Mouse (Mus musculus) cerebellum, adult 2 months (tissue): Measurements from ENCODE around the gene Mrps5. TPM values are rescaled to one million over a fixed set of nuclear protein-coding genes. Genes with fewer than 3 reads are reported as not detected.

Experiments used
- DNase-seq, 2 experiments: peaks; one replicate each; pipeline ENCODE4 v3.0.0; 2021
- H3K27ac ChIP-seq: fragments of 200-500 bp; 2 replicates; pipeline ENCODE4 v1.5.1; 2012; ENCODE audit warnings: low read length, control low read depth, inconsistent platforms; ENCODE audit not compliant: insufficient read depth
- H3K27me3 ChIP-seq: fragments of 200-500 bp; 2 replicates; pipeline ENCODE4 v1.6.1; 2012; ENCODE audit warnings: inconsistent platforms, mild to moderate bottlenecking, low read length, moderate library complexity; ENCODE audit not compliant: control insufficient read depth, insufficient read depth
- H3K4me1 ChIP-seq: fragments of 200-500 bp; 2 replicates; pipeline ENCODE4 v1.6.1; 2011; ENCODE audit warnings: low read length; ENCODE audit not compliant: control insufficient read depth, insufficient read depth
- H3K4me3 ChIP-seq: fragments of 200-500 bp; replicated peaks from 2 replicates; pipeline ENCODE3; 2011; ENCODE audit warnings: mild to moderate bottlenecking, low read depth, low read length, control low read depth; ENCODE audit not compliant: insufficient read depth
- CTCF ChIP-seq: fragments of 200-500 bp; IDR thresholded peaks from 2 replicates; pipeline ENCODE4 v1.5.1; 2011; ENCODE audit warnings: low read depth, mild to moderate bottlenecking, control low read depth, low read length, moderate library complexity, borderline replicate concordance; ENCODE audit not compliant: insufficient read depth
- POLR2A ChIP-seq: fragments of 200-500 bp; IDR thresholded peaks from 2 replicates; pipeline ENCODE4 v1.6.1; 2011; ENCODE audit warnings: low read length, control low read depth, borderline replicate concordance; ENCODE audit not compliant: insufficient read depth
- WGBS: fragments of 180-500 bp; shearing (Covaris S2); methylation state at CpG from one replicate; pipeline ENCODE4 v1.1.7; 2018; 5-methylcytosine and 5-hydroxymethylcytosine counted together
- polyA plus RNA-seq: library from polyadenylated mRNA; depleted of rRNA; stranded (reverse); fragments of >200 nt; gene quantifications from 2 replicates; pipeline ENCODE4 v1.2.3, GENCODE M21; 2012

Gene Mrps5
- polyA plus RNA-seq, 1 experiment: 97.3 TPM

GRCm38 (mm10) chr2:127550446-127550845 lies 36.6 kb upstream of the Mrps5 start:
- H3K27ac ChIP-seq: 0 out of 2 replicates have a peak overlapping the region, but pooled peaks have one; percentile 12
- 26% methylated on average over 1 of the region's 1 CpGs for WGBS
- peak; percentile 42 to 67 for DNase-seq
- H3K4me1 ChIP-seq: peaks cover 13% of the 10 kb centered on the region; the same call in 1 of the 2 replicates
- H3K27me3 ChIP-seq: no peaks in the 10 kb centered on the region
- H3K4me3 ChIP-seq: no peak overlapping the region
- TF ChIP-seq POLR2A: no peak
- no peak for TF ChIP-seq CTCF

- TF ChIP-seq POLR2A: no peak
- peak; percentile 87 for TF ChIP-seq CTCF
- no peak overlapping the region for H3K4me3 ChIP-seq
- peaks cover 13% of the 10 kb centered on the region; the same call in 1 of the 2 replicates for H3K4me1 ChIP-seq
- DNase-seq: peak; percentile 83 to 89
- no peaks in the 10 kb centered on the region for H3K27me3 ChIP-seq
- 0 out of 2 replicates have a peak overlapping the region, but pooled peaks have one; percentile 12 for H3K27ac ChIP-seq
- WGBS: 38% methylated on average over 5 of the region's 5 CpGs
Measured at GRCm38 (mm10) chr2:127551078-127551477, 35.9 kb upstream of the Mrps5 start.

- WGBS: 7% methylated on average over 18 of the region's 18 CpGs
- peak; percentile 83 to 89 for DNase-seq
- Histone ChIP-seq H3K27ac (no peak overlapping the region), H3K4me3 (no peak overlapping the region), H3K27me3 (no peaks in the 10 kb centered on the region), H3K4me1 (peaks cover 3% of the 10 kb centered on the region; the same call in 1 of the 2 replicates)
- TF ChIP-seq CTCF: peak; percentile 93
- TF ChIP-seq POLR2A: no peak
Measured at GRCm38 (mm10) chr2:127559070-127559966, 27.7 kb upstream of the Mrps5 start.

GRCm38 (mm10) chr2:127573322-127573721 lies 13.7 kb upstream of the Mrps5 start:
- DNase-seq: no peak
- TF ChIP-seq POLR2A (no peak), CTCF (no peak)
- Histone ChIP-seq H3K27me3 (no peaks in the 10 kb centered on the region), H3K27ac (no peak overlapping the region), H3K4me1 (no peaks in the 10 kb centered on the region), H3K4me3 (no peak overlapping the region)
- 63% methylated on average over 1 of the region's 1 CpGs for whole genome bisulfite sequencing

GRCm38 (mm10) chr2:127584436-127584858 lies 2.6 kb upstream of the Mrps5 start:
- TF ChIP-seq CTCF (no peak), POLR2A (peak; percentile 99)
- DNase-seq: peak; percentile 96 to 98
- 0 out of 2 replicates have a peak overlapping the region, but pooled peaks have one; percentile 3 for H3K27ac ChIP-seq
- H3K4me3 ChIP-seq: peak overlapping the region; percentile 90
- H3K27me3 ChIP-seq: no peaks in the 10 kb centered on the region
- under 1% methylated on average over 24 of the region's 24 CpGs for WGBS
- peaks cover 3% of the 10 kb centered on the region for H3K4me1 ChIP-seq

GRCm38 (mm10) chr2:127587514-127587844 lies 457 bp downstream of the Mrps5 start:
- H3K4me1 ChIP-seq: peaks cover 3% of the 10 kb centered on the region
- peak overlapping the region; percentile 90 for H3K27ac ChIP-seq
- H3K27me3 ChIP-seq: no peaks in the 10 kb centered on the region
- TF ChIP-seq CTCF (no peak), POLR2A (no peak)
- DNase-seq: no peak
- H3K4me3 ChIP-seq: peak overlapping the region; percentile 93
- under 1% methylated on average over 22 of the region's 22 CpGs for WGBS

GRCm38 (mm10) chr2:127588897-127589296 lies 1.9 kb downstream of the Mrps5 start:
- 87% methylated on average over 9 of the region's 9 CpGs for WGBS

GRCm38 (mm10) chr2:127590204-127590603 lies 3.2 kb downstream of the Mrps5 start:
- H3K4me1 ChIP-seq: peaks cover 3% of the 10 kb centered on the region
- DNase-seq: no peak
- no peak overlapping the region for H3K4me3 ChIP-seq
- TF ChIP-seq POLR2A (no peak), CTCF (no peak)
- 81% methylated on average over 15 of the region's 15 CpGs for WGBS
- H3K27ac ChIP-seq: no peak overlapping the region
- H3K27me3 ChIP-seq: no peaks in the 10 kb centered on the region

More at GRCm38 (mm10) chr2:127588897-127589296, 1.9 kb downstream of the Mrps5 start:
- Histone ChIP-seq H3K4me1 (peaks cover 3% of the 10 kb centered on the region), H3K4me3 (no peak overlapping the region), H3K27me3 (no peaks in the 10 kb centered on the region), H3K27ac (no peak overlapping the region)
- DNase-seq: no peak
- TF ChIP-seq CTCF (no peak), POLR2A (no peak)
